Mouse (Mus musculus) liver (tissue): ENCODE measurements around the gene Atp1a2.
"Not testable (repeated sequence)": the region's sequence is repeated elsewhere in the genome, so short reads cannot be mapped to it uniquely, and the experiment has no call there.

Source experiments
- DNase-seq: peaks from one replicate; pipeline ENCODE4 v3.0.0-alpha.2; 2020; ENCODE audit warnings: mixed read lengths

Atp1a2 gene

DNA sequence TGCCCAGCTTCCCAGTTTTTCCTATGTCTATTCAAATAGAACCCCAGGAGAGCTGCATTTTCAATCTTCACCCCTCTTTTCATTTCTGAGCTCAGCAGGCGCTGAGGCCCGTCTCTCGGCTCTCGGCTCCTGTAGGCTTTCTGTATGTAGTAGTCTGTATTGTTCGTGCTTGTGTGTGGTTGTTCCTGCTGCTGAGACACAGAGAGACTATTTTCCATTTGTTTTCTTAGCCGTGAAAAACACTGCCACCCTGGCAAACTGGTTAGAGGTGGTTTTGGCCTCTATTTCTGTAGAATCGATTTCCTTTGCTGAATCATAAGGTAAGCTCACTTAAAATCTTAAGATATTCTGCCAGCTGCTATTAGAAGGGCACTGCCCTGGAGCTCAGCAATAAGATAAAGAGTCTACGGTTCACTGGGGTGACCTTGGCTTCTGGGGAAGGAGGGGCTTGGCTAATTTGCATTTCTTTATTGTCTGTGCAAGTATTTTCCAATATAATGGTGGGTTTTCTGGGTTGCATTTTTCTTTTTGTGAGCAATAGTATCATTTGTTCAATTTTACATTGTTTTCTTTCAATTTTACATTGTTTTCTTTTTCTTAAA, 36.3 kb downstream of the Atp1a2 start, which contains the start of gene Igsf8:
TSS of gene Igsf8 (plus strand) at position 165 of the 602 bp plus-strand sequence.
- no peak for DNase-seq

DNA sequence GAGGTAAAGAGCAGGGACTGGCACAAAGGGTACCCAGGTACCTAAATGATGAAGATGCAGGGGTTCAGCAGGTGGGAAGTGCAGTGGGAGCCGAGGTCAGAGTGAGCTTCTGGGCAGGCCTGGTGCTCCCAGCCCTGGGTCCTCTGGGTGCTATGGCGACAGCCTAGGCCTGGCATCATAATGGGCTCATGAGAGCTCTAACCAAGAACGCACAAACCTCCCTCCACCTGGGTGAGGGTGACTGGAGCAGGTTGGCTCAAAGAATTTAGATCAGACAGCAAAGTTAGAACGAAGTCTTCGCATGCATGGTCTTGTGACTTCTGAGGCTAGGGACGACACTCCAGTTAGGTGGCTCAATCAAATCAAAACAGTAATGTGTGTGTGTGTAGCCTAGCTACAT, 39.5 kb downstream of the Atp1a2 start, which contains the start of gene Atp1a4:
TSS of gene Atp1a4 (minus strand) at position 101 of the 400 bp plus-strand sequence.
- DNase-seq, result no peak

DNA sequence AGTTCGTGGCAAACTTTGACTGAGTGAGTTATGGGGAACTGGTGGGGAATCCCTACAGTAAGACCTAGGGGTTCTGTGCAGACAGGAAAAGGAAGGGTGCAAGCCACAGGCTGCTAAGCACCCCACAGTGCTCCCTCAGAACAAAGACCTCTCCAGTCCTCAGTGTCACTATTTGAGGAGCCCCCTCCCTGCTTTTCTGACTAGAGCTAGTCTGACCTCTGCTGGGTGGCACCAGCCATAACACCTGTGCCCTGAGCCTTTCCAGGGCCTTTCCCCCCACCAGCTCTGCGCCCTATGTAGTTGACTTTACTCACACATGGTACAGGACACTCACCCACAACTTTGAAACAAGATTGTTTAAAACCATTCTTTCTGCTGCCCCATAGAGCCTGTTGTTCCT, 50.2 kb downstream of the Atp1a2 start:
- peak; percentile 15 for DNase-seq

DNA sequence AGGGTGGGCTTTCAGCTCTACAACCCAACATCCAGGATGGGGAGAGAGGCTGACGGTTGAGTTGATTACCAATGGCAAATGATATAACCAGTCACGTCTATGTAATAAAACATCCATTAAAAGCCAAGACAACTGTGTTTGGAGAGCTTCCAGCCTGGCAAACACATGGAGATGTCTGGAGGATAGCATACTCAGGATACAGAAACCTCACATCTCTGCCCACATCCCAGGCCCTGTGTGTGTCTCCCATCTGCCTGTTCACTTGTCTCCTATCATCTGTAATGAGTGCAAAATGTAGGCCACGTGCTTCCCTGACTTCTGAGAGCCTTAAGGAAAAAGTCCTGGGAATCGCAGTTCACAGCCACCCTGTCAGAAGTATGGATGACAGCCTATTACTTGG, 50.6 kb downstream of the Atp1a2 start:
- DNase-seq, result no peak

DNA sequence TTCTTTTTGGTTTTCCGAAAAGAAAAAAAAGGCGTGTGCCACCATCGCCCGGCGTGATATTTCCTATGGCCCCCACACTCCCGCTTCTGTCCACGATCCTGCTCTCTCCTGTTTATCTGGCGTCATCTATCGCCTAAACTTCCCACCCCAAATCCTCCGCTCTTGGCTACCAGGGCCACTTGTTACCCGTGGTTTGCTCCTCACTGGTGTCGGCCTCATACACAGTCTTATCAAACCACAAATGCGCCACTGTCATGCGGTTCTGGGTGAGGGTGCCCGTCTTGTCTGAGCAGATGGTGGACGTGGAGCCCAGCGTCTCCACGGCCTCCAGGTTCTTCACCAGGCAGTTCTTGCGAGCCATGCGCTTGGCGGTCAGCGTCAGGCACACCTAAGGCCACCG, 53.2 kb downstream of the Atp1a2 start:
- DNase-seq, result not testable (repeated sequence)

DNA sequence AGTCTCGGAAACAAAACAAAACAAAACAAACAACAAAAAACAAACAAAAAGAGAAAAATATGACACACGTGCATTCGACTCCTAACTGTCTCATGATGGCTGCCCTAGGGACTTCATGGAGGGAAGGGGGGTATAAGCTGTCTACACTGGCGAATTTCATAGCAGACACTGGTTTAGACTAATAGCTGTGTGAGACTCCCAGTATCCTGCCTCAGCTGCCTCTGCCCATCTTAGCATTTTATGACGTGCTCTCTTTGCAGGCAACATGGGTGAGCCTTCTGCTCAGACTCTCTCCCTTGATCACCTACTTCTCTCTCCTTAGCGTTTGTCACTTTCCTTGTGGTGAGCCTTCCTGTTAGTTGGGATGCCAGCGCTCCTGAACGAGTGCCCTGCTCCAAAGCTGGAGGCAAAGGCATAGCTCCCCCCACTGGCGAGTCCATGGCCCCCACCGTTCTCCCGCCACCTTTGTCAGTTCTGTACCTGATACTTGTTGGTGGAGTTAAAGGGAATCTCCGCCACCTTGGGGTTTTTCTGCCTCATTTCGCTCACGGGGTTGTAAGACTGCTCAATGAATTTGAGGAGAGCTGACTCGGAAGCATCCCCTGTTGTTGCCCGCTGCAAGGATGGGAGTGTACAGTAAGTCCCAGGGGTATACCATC, 54.2 kb downstream of the Atp1a2 start:
- DNase-seq, result no peak

DNA sequence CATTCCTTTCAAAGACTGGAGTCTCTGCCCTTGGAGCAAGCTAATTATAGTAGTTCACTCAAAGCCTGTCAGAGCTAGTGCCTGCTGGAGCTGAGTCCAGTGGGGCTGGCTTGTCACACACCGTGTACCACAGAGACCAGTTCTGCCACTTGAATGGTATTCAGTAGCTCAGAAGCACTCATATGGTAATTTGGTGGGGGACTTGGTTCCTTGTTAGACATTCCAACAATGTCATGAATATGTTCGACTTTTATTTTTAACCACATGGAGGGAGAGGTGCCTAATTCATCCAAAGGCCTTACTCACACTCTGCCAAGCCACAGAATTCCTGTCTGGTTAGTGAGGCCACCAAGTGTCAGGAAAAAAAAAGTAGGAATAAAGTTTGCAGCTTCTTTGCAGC, 55.5 kb downstream of the Atp1a2 start:
- DNase-seq, result no peak

DNA sequence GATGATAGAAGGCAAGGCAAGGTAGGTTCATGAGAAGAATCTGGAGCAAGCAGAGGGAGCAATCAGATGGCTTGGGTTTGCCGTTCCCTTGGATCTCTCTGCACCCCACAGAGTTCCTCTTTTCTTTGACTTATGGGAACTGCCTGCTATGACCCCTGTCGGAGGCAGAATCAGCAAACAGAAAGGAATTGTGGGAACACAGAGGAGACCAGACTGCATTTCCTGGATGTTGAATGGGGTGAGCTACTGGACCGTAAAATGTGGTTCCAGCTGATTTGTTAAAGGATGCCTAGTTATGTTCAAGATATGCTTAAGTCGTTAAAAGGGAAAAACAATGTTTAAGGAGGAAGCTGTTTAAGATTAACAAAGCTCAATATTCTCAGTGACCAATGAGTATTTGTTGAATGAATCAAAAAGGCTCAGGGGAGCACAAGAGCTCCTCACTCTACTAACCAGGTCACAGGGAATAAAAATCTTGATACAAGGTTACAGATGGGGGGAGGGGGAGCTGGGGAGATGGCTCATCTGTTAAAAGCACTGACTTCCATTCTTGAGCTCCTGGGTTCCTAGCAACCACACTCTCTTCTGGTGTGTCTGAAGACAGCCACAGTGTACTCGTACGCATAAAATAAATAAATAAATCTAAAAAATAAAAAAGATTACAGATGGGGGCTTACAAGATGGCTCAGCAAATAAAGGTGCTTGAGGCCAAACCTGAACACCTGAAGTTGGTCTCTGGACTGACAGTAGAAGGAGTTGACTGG, 56.7 kb downstream of the Atp1a2 start:
- no peak for DNase-seq

DNA sequence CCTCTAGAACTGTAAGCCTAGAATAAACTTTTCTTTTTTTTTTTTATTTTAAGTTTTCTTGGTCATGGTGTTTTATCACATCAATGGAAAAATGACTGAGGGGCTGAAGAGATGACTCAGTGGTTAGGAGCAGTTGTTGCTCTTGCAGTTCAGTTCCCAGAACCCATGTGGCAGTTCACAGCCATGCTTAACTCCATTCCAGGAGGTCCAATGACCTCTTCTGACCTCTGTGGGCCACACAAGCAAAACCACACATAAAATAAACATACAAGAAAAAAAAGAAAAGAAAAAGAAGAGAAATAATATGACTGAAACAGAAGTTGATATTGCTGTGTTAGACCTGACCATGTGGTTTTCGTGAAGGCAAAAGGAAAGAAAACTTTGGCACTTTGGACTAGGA, 68.6 kb downstream of the Atp1a2 start:
- no peak for DNase-seq

DNA sequence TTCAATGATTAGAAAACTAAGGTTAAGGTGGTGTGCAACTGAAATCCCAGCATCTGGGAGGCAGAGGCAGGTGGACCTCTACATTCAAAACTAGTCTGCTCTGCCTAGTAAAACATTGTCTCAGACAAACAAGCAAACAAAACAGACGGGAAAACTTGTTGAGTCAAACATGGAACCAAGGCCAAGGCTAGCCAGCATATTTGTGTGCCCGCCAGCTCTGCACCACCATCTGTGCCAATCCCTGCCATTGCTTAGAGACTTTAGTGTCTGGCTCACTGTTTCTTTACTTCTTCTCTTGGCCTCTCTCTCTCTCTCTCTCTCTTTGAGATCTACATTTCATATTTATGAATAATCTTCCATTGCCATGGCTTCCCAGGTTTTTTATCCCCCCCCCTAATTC, 69.7 kb downstream of the Atp1a2 start:
- DNase-seq, result no peak
